Mouse (Mus musculus): ENCODE results near the gene Ppat. TPM values are rescaled to one million over a fixed set of nuclear protein-coding genes. Genes with fewer than 3 reads are reported as not detected.
"Not testable (repeated sequence)": the region's sequence is repeated elsewhere in the genome, so short reads cannot be mapped to it uniquely, and the experiment has no call there.

Ppat gene
- polyA plus RNA-seq, 1 experiment: 89.3 TPM

GRCm38 (mm10) chr5:76928124-76928832 lies 23.1 kb downstream of the Ppat start:
- no peaks in the 10 kb centered on the region for H3K27me3 ChIP-seq (ENCODE audit: control insufficient read depth, insufficient read depth, low read length, poor library complexity, severe bottlenecking)
- no peak overlapping the region for H3K27ac ChIP-seq (ENCODE audit: insufficient read depth, low read length)
- TF ChIP-seq EP300 (IDR thresholded peaks at IDR 0.05; ENCODE audit: insufficient read depth, low read depth, low read length) (no peak), CTCF (IDR thresholded peaks at IDR 0.05; ENCODE audit: low read depth, low read length) (no peak), POLR2A (IDR thresholded peaks at IDR 0.05; ENCODE audit: insufficient read depth, low read length) (no peak)
- H3K36me3 ChIP-seq (ENCODE audit: control insufficient read depth, insufficient read depth, low read length, poor library complexity, severe bottlenecking): peaks cover 28% of the 10 kb centered on the region
- no peaks in the 10 kb centered on the region for H3K9me3 ChIP-seq (replicated peaks; ENCODE audit: control insufficient read depth, insufficient read depth, low read length, poor library complexity, severe bottlenecking)
- no peak overlapping the region for H3K9ac ChIP-seq (ENCODE audit: low read depth, poor library complexity, severe bottlenecking)
- no peak overlapping the region for H3K4me3 ChIP-seq (ENCODE audit: low read depth, low read length)
- no peaks in the 10 kb centered on the region for H3K4me1 ChIP-seq (ENCODE audit: control insufficient read depth, insufficient read depth, low read length)

GRCm38 (mm10) chr5:76924296-76924695 lies 27.1 kb downstream of the Ppat start:
- H3K36me3 ChIP-seq (ENCODE audit: control insufficient read depth, insufficient read depth, low read length, poor library complexity, severe bottlenecking): peaks cover 59% of the 10 kb centered on the region
- no peak overlapping the region for H3K4me3 ChIP-seq (ENCODE audit: low read depth, low read length)
- H3K9me3 ChIP-seq (replicated peaks; ENCODE audit: control insufficient read depth, insufficient read depth, low read length, poor library complexity, severe bottlenecking): no peaks in the 10 kb centered on the region
- H3K4me1 ChIP-seq (ENCODE audit: control insufficient read depth, insufficient read depth, low read length): no peaks in the 10 kb centered on the region
- no peak for TF ChIP-seq EP300 (IDR thresholded peaks at IDR 0.05; ENCODE audit: insufficient read depth, low read depth, low read length)
- TF ChIP-seq CTCF (IDR thresholded peaks at IDR 0.05; ENCODE audit: low read depth, low read length): no peak
- TF ChIP-seq POLR2A (IDR thresholded peaks at IDR 0.05; ENCODE audit: insufficient read depth, low read length): no peak
- H3K27ac ChIP-seq (ENCODE audit: insufficient read depth, low read length): no peak overlapping the region
- no peaks in the 10 kb centered on the region for H3K27me3 ChIP-seq (ENCODE audit: control insufficient read depth, insufficient read depth, low read length, poor library complexity, severe bottlenecking)
- H3K9ac ChIP-seq (ENCODE audit: low read depth, poor library complexity, severe bottlenecking): no peak overlapping the region

- Histone ChIP-seq H3K9ac (ENCODE audit: low read depth, poor library complexity, severe bottlenecking) (no peak overlapping the region), H3K4me1 (ENCODE audit: control insufficient read depth, insufficient read depth, low read length) (no peaks in the 10 kb centered on the region), H3K27me3 (ENCODE audit: control insufficient read depth, insufficient read depth, low read length, poor library complexity, severe bottlenecking) (no peaks in the 10 kb centered on the region), H3K27ac (ENCODE audit: insufficient read depth, low read length) (no peak overlapping the region), H3K36me3 (ENCODE audit: control insufficient read depth, insufficient read depth, low read length, poor library complexity, severe bottlenecking) (peaks cover 66% of the 10 kb centered on the region), H3K4me3 (ENCODE audit: low read depth, low read length) (no peak overlapping the region), H3K9me3 (replicated peaks; ENCODE audit: control insufficient read depth, insufficient read depth, low read length, poor library complexity, severe bottlenecking) (no peaks in the 10 kb centered on the region)
- no peak for TF ChIP-seq POLR2A (IDR thresholded peaks at IDR 0.05; ENCODE audit: insufficient read depth, low read length)
- no peak for TF ChIP-seq EP300 (IDR thresholded peaks at IDR 0.05; ENCODE audit: insufficient read depth, low read depth, low read length)
- no peak for TF ChIP-seq CTCF (IDR thresholded peaks at IDR 0.05; ENCODE audit: low read depth, low read length)
Measured at GRCm38 (mm10) chr5:76923428-76923827, 27.9 kb downstream of the Ppat start.

- no peaks in the 10 kb centered on the region for H3K9me3 ChIP-seq (replicated peaks; ENCODE audit: control insufficient read depth, insufficient read depth, low read length, poor library complexity, severe bottlenecking)
- no peaks in the 10 kb centered on the region for H3K27me3 ChIP-seq (ENCODE audit: control insufficient read depth, insufficient read depth, low read length, poor library complexity, severe bottlenecking)
- H3K27ac ChIP-seq (ENCODE audit: insufficient read depth, low read length): no peak overlapping the region
- H3K4me3 ChIP-seq (ENCODE audit: low read depth, low read length): no peak overlapping the region
- no peak for TF ChIP-seq POLR2A (IDR thresholded peaks at IDR 0.05; ENCODE audit: insufficient read depth, low read length)
- H3K36me3 ChIP-seq (ENCODE audit: control insufficient read depth, insufficient read depth, low read length, poor library complexity, severe bottlenecking): peaks cover 67% of the 10 kb centered on the region
- H3K4me1 ChIP-seq (ENCODE audit: control insufficient read depth, insufficient read depth, low read length): no peaks in the 10 kb centered on the region
- H3K9ac ChIP-seq (ENCODE audit: low read depth, poor library complexity, severe bottlenecking): no peak overlapping the region
Measured at GRCm38 (mm10) chr5:76922833-76923232, 28.5 kb downstream of the Ppat start.

- not testable (repeated sequence) for H3K9me3 ChIP-seq (replicated peaks; ENCODE audit: control insufficient read depth, insufficient read depth, low read length, poor library complexity, severe bottlenecking); H3K9ac ChIP-seq (ENCODE audit: low read depth, poor library complexity, severe bottlenecking); H3K4me3 ChIP-seq (ENCODE audit: low read depth, low read length); H3K27me3 ChIP-seq (ENCODE audit: control insufficient read depth, insufficient read depth, low read length, poor library complexity, severe bottlenecking); H3K4me1 ChIP-seq (ENCODE audit: control insufficient read depth, insufficient read depth, low read length)
- Histone ChIP-seq H3K27ac (ENCODE audit: insufficient read depth, low read length) (peak overlapping the region; percentile 61), H3K36me3 (ENCODE audit: control insufficient read depth, insufficient read depth, low read length, poor library complexity, severe bottlenecking) (peaks cover 30% of the 10 kb centered on the region)
Measured at GRCm38 (mm10) chr5:76912522-76912921, 38.9 kb downstream of the Ppat start.

- H3K4me1 ChIP-seq (ENCODE audit: control insufficient read depth, insufficient read depth, low read length): peaks cover 1% of the 10 kb centered on the region
- no peak for TF ChIP-seq CTCF (IDR thresholded peaks at IDR 0.05; ENCODE audit: low read depth, low read length)
- no peak for TF ChIP-seq EP300 (IDR thresholded peaks at IDR 0.05; ENCODE audit: insufficient read depth, low read depth, low read length)
- TF ChIP-seq POLR2A (IDR thresholded peaks at IDR 0.05; ENCODE audit: insufficient read depth, low read length): no peak
- H3K36me3 ChIP-seq (ENCODE audit: control insufficient read depth, insufficient read depth, low read length, poor library complexity, severe bottlenecking): peaks cover 20% of the 10 kb centered on the region
Measured at GRCm38 (mm10) chr5:76910807-76911206, 40.6 kb downstream of the Ppat start.

More at GRCm38 (mm10) chr5:76910807-76911206, 40.6 kb downstream of the Ppat start:
- Histone ChIP-seq H3K27me3 (ENCODE audit: control insufficient read depth, insufficient read depth, low read length, poor library complexity, severe bottlenecking) (no peaks in the 10 kb centered on the region), H3K9me3 (replicated peaks; ENCODE audit: control insufficient read depth, insufficient read depth, low read length, poor library complexity, severe bottlenecking) (no peaks in the 10 kb centered on the region), H3K4me3 (ENCODE audit: low read depth, low read length) (no peak overlapping the region), H3K9ac (ENCODE audit: low read depth, poor library complexity, severe bottlenecking) (no peak overlapping the region), H3K27ac (ENCODE audit: insufficient read depth, low read length) (peak overlapping the region; percentile 85)
